Mouse (Mus musculus) urinary bladder, adult 2 months (tissue): ENCODE results near the gene Pdcd1lg2. TPM values are rescaled to one million over a fixed set of nuclear protein-coding genes. Genes with fewer than 3 reads are reported as not detected.

ENCODE experiments used
- DNase-seq: peaks from one replicate; pipeline ENCODE4 v3.0.0; 2022; ENCODE audit warnings: low spot score
- polyA plus RNA-seq: library from polyadenylated mRNA; depleted of rRNA; stranded (reverse); fragments of >200 nt; gene quantifications from 2 replicates; pipeline ENCODE4 v1.2.3, GENCODE M21; 2012

The Pdcd1lg2 gene
- polyA plus RNA-seq, 1 experiment, result 0.12 TPM

- DNase-seq, result no peak
Observed at GRCm38 (mm10) chr19:29469686-29470254, 59.1 kb downstream of the Pdcd1lg2 start.

DNA sequence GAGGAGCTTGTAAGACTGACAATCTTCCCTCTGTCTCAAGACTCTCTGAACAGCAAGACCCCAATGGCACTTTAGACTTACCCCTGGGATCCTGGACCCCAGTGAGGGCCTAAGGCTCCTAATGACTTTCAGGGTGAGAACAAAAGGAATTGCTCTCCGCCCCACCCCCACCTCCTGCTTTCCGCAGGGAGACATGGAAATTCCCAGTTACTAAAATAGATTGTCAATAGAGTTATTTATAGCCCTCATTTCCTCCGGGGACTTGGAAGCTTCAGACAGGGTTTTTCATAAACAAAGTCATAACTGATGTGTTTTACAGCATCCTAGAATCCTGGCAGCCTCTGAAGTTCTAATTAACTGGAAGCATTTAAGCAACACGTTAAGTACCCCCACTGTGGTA lies 59.9 kb downstream of the Pdcd1lg2 start:
- no peak for DNase-seq

- no peak for DNase-seq
Observed at GRCm38 (mm10) chr19:29472424-29472823, 61.7 kb downstream of the Pdcd1lg2 start.

- DNase-seq, result no peak
Observed at GRCm38 (mm10) chr19:29472946-29473345, 62.2 kb downstream of the Pdcd1lg2 start.

DNA sequence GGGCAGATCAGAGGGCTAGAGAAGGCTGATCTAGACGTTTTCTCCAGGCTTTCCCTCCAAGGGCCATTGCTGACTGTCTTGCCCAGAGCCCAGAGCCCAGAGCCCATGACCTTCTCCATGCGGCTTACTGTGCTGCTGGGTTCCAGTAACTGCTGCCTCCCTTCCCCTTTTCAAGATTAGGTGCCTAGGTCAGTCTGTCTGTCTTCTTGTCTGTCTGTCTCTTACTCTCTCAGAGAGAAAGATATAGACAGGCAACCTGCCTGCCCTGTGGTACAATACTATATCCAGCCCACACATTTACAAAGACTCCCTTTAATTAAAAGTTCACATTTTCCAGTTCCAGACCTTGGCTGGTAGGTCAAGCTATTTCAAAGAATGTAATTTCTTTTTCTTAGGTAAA lies 64.1 kb downstream of the Pdcd1lg2 start:
- DNase-seq, result no peak

DNA sequence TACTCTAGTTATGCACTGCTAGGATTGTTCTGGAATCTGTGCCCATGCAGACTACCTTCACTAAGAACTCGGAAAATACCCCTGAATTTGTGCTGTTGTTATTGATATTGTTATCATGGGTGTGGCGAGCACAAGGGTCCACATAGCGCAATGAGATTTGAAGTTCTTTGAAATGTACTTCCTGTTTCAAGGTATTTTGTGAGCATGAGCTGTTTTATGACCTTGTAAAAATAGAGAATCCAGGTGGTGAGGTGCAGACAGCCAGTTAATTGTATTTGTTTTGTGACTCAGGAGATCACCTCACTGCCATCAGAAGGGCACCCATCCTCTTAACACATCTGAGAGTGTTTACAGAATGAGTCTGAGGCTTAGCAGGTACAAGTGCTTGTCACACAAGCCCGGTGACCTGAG lies 64.5 kb downstream of the Pdcd1lg2 start:
- no peak for DNase-seq

- no peak for DNase-seq
Observed at GRCm38 (mm10) chr19:29478598-29478997, 67.9 kb downstream of the Pdcd1lg2 start.

GRCm38 (mm10) chr19:29481578-29481977 lies 70.9 kb downstream of the Pdcd1lg2 start:
- no peak for DNase-seq

DNA sequence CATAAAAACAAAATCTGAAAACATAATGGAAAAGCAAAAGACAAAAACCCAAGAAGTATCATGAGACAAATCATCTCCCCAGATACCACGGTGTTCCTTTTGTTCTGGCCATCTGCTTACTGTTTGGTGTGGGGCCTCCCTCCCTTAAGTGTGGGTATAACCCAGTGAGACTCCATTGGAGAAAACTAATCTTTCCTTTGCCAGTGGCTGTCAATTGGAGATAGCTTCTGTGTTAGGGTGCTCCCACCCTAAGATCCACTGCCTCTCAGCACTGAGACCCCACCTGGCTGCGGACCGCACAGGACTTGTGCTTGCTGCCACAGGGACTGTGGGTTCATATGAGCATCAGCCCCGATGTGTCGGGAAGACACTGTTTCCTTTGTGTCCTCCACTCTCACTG lies 71.4 kb downstream of the Pdcd1lg2 start:
- no peak for DNase-seq

DNA sequence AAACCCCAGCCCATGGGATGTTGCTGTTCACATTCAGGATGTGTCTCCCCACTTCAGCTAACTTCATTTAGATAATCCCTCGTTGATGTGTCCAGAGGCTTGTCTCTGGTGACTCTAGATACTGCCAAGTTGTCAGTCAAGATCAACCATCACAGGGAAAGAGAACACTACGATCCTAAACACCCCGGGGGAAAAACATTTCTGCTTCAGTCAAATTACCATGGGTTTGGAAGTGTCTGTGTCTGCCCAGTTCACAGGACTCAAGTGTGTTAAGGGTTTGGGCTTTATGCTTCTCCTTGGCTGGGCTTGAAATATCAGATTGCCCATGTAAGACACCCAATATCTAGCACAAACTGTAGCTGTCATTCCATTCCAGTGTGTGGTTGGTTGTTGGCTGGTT lies 71.9 kb downstream of the Pdcd1lg2 start:
- no peak for DNase-seq

- no peak for DNase-seq
Observed at GRCm38 (mm10) chr19:29483386-29483785, 72.7 kb downstream of the Pdcd1lg2 start.

DNA sequence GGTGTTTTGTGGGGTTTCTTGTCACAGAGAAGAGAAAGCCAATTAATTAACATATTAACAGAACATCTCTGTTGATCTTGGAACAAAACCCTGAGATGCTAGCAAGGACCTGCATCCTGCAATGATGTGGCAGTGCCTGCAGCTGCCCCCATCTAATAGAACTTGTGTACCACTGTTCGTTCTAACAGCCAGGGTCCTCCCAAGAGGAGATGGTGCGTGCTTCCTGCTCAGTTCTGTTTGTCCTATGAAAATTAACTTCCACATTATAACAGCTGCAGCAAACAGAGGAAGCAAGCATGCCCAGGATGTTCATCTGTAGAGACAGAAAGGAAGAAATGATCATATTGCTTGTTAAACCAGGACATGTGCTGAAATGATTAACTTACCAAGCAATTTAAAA lies 73.8 kb downstream of the Pdcd1lg2 start:
- DNase-seq, result no peak

DNA sequence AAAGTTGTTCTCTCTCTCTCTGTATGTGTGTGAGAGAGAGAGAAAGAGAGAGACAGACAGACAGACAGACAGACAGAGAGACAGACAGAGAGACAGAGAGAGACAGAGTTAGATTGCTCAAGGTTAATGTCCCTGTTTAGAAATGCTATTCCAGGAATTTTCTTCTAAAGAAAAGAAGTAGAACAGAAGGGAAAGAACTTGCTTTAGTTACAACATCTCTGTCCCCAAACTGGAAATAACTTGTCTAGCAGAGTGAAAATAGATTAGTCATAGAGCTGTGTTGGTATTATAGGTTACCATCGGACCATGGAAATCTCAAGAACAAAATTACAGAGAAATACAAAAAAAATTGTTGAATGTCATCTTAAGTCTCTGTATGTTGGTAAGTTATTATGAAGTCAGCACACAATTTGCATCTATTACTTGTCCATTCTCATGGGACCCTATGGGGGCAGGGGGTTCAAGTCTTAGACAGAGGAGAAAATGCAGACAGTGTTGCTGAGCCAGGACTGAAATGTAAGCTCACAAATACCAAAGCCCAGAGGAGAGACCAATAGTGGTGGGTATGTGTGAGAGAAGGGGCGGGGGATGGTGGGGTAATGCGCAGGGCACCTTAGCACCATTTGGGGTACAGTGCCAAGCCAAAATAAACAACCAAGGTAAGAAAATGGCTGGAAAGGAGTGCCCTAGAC lies 74.7 kb downstream of the Pdcd1lg2 start:
- DNase-seq, result no peak

- no peak for DNase-seq
Observed at GRCm38 (mm10) chr19:29486545-29487206, 76.0 kb downstream of the Pdcd1lg2 start.

DNA sequence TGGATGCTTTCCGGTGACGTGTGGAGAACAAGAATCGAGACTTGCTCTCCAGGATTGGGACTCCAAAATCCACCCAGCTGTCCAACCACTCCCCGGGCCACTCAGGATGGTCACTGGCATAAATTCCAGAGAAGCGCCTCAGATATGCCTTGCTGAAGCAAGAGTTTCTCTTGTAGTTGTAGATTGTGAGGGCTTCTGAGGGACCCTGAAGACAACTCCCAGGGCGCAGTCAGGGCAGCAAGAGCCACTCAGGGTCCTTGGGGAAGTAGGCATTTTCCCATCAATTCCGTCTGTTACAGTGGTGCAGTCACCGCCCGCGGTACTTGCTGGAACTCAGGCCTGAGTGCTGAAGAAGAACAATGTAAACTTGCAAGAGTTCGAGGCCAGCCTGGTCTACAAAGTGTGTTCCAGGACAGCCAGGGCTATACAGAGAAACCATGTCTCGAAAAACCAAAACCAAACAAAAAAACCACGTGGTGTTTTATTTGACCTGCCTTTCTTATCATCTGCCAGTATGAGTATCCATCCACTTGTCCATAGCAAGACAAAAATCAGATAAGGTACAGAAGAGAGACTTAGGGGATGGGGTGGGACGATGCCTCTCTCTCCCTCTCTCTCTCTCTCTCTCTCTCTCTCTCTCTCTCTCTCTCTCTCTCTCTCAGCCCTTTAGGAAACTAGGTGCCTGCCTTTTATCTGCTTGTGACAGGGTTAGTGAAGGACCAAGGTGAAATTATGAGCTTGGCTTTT lies 76.8 kb downstream of the Pdcd1lg2 start:
- DNase-seq, result no peak

DNA sequence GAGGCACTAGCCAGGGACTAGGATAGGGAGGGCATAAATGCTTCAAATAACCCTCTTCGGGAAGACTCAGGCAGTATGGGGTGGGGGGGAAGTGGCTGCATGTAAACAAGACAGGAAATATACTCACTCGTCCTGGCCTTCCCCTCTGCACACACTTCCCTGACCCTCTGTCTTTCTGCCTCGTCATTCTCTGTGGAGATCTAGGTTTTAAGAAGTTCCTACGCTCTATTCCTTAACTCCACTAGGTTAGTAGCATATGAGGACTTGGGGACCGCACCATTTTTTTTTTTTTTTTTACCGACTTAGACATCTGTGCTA lies 77.3 kb downstream of the Pdcd1lg2 start:
- no peak for DNase-seq

GRCm38 (mm10) chr19:29488420-29488819 lies 77.7 kb downstream of the Pdcd1lg2 start:
- DNase-seq, result no peak

- DNase-seq, result no peak
Observed at GRCm38 (mm10) chr19:29489785-29490284, 79.1 kb downstream of the Pdcd1lg2 start.

DNA sequence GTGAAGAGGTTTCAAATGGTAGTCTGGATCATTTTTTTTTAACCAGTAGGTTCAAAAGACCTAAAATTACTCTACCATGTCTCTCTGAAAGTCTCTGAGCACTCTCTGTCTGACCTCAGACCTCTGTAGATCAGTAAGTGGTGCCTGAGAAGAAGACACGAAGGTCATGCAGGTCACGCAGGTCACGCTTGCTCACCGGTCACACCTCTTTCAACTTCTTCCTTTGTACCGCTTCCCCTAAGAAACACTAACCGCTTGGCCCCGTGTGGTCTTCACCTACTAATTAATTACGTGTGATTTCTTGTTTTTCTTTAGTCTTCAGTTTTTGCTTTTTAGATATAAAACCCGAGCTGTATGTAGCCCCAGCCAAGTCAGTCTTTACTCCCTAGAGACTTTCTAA lies 80.7 kb downstream of the Pdcd1lg2 start:
- DNase-seq, result no peak

DNA sequence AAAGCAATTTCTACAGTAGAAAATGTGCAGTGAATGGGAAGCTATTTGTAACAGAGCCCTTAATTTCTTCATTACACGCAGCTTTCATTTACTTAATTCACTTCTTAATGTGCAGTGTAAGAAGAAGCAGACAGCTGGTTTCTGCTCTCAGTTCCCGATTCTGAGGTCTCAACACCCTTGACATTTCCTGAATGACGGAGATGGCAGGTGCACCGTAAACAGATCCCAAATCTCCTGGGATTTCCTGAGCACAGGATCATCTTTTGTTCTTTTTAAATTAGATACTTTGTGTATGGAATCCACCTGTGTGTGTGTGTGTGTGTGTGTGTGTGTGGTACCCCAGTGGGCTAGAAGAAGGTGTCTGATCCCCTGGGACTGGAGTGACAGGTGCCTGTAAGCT lies 83.7 kb downstream of the Pdcd1lg2 start:
- DNase-seq, result no peak

DNA sequence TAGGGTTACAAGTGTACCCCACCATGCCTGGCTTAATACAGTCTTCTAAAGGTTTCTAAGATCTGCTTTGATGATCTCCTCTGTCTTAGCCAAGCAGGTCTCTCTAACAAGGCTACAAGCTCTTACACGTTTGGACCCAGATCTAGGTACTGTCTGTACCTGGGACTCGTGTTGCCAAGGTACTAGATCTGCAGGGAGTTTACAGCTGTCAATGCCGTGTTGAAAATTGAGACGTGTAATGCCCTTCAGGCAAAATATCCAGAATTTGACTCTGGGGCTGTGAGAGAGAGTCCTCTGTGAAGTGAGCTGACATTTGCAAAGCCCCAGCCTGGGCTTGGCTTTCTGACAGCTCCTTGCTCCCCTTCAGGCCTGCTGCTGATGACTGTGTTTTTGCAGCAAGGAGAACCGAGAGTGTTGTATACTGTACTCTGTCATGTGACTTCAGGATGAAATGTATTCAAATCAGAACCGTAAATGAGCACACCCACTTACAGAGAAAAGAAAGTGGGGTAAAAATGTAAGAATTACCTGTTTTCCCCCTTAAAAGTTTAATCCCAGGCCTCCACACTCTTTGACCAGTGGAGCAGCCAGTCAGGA lies 85.4 kb downstream of the Pdcd1lg2 start:
- no peak for DNase-seq
